Mouse (Mus musculus) skeletal muscle tissue, adult 2 months (tissue): Measurements from ENCODE around the gene S100a5.

ENCODE experiments used
- DNase-seq: peaks from one replicate; pipeline ENCODE4 v3.0.0-alpha.2; 2012; ENCODE audit warnings: low read depth, low spot score

The S100a5 gene

GRCm38 (mm10) chr3:90600036-90600435 lies 8.3 kb upstream of the S100a5 start:
- DNase-seq = no peak

GRCm38 (mm10) chr3:90600458-90601195 lies 7.7 kb upstream of the S100a5 start:
- DNase-seq = peak; percentile 63

- DNase-seq = no peak
Measured at GRCm38 (mm10) chr3:90601486-90602110, 6.7 kb upstream of the S100a5 start, which contains the start of gene Gm42674. TSS of gene Gm42674 (plus strand) at chr3:90601904.

GRCm38 (mm10) chr3:90603623-90604022 lies 4.7 kb upstream of the S100a5 start, which contains the start of gene S100a4:
TSS of gene S100a4 (plus strand) at chr3:90603771.
- no peak for DNase-seq

GRCm38 (mm10) chr3:90604416-90604815 lies 3.9 kb upstream of the S100a5 start:
- peak; percentile 84 for DNase-seq

- DNase-seq = no peak
Measured at GRCm38 (mm10) chr3:90605049-90605448, 3.3 kb upstream of the S100a5 start.

- no peak for DNase-seq
Measured at GRCm38 (mm10) chr3:90605736-90606135, 2.6 kb upstream of the S100a5 start.

GRCm38 (mm10) chr3:90606185-90606584 lies 2.1 kb upstream of the S100a5 start:
- DNase-seq = peak; percentile 79

GRCm38 (mm10) chr3:90607361-90607760 lies 962 bp upstream of the S100a5 start:
- no peak for DNase-seq

- DNase-seq = no peak
Measured at GRCm38 (mm10) chr3:90609102-90609501, 779 bp downstream of the S100a5 start.

- no peak for DNase-seq
Measured at GRCm38 (mm10) chr3:90611494-90611893, 3.2 kb downstream of the S100a5 start.

GRCm38 (mm10) chr3:90612061-90612460 lies 3.7 kb downstream of the S100a5 start:
- DNase-seq = peak; percentile 59

- peak; percentile 86 for DNase-seq
Measured at GRCm38 (mm10) chr3:90612728-90613291, 4.5 kb downstream of the S100a5 start, which contains the start of gene S100a6. TSS of gene S100a6 (plus strand) at chr3:90612882.

GRCm38 (mm10) chr3:90613461-90614147 lies 5.3 kb downstream of the S100a5 start:
- no peak for DNase-seq

- DNase-seq = no peak
Measured at GRCm38 (mm10) chr3:90614148-90614530, 5.8 kb downstream of the S100a5 start.

GRCm38 (mm10) chr3:90614611-90615251 lies 6.4 kb downstream of the S100a5 start:
- no peak for DNase-seq

- peak; percentile 70 for DNase-seq
Measured at GRCm38 (mm10) chr3:90615415-90615814, 7.1 kb downstream of the S100a5 start.

GRCm38 (mm10) chr3:90615911-90616310 lies 7.6 kb downstream of the S100a5 start:
- DNase-seq = no peak

- DNase-seq = no peak
Measured at GRCm38 (mm10) chr3:90617586-90617985, 9.3 kb downstream of the S100a5 start.

- no peak for DNase-seq
Measured at GRCm38 (mm10) chr3:90621552-90621951, 13.2 kb downstream of the S100a5 start.

GRCm38 (mm10) chr3:90623435-90624071 lies 15.2 kb downstream of the S100a5 start:
- DNase-seq = no peak
